Mouse (Mus musculus) small intestine, adult 2 months (tissue): ENCODE measurements around the gene Tedc1. TPM values are rescaled to one million over a fixed set of nuclear protein-coding genes. Genes with fewer than 3 reads are reported as not detected.

Source experiments
- H3K27ac ChIP-seq: fragments of 200-500 bp; 2 replicates; pipeline ENCODE4 v1.5.1; 2012; ENCODE audit warnings: low read depth, low read length, control low read depth, inconsistent platforms; ENCODE audit not compliant: insufficient read depth
- H3K27me3 ChIP-seq: fragments of 200-500 bp; 2 replicates; pipeline ENCODE4 v1.6.1; 2012; ENCODE audit warnings: mild to moderate bottlenecking, moderate library complexity, low read length, inconsistent platforms; ENCODE audit not compliant: control insufficient read depth, insufficient read depth
- H3K36me3 ChIP-seq: fragments of 200-500 bp; 2 replicates; pipeline ENCODE4 v1.6.1; 2012; ENCODE audit warnings: mild to moderate bottlenecking, low read length, control low read depth, inconsistent platforms; ENCODE audit not compliant: control insufficient read depth, insufficient read depth
- H3K4me1 ChIP-seq: fragments of 200-500 bp; 2 replicates; pipeline ENCODE4 v1.6.1; 2012; ENCODE audit warnings: low read length, inconsistent platforms, mixed read lengths; ENCODE audit not compliant: control insufficient read depth, insufficient read depth, insufficient read length
- H3K4me3 ChIP-seq: fragments of 200-500 bp; 2 replicates; pipeline ENCODE4 v1.5.1; 2012; ENCODE audit warnings: low read depth, mild to moderate bottlenecking, control low read depth, inconsistent platforms, low read length, moderate library complexity
- CTCF ChIP-seq: fragments of 200-500 bp; IDR thresholded peaks from 2 replicates; pipeline ENCODE4 v1.5.1; 2012; ENCODE audit warnings: low read depth, mild to moderate bottlenecking, control low read depth, inconsistent platforms, low read length, moderate library complexity, mixed read lengths; ENCODE audit not compliant: insufficient replicate concordance, insufficient read length; ENCODE audit errors: extremely low read depth
- POLR2A ChIP-seq: fragments of 200-500 bp; IDR thresholded peaks from 2 replicates; pipeline ENCODE4 v1.6.1; 2012; ENCODE audit warnings: low read depth, mild to moderate bottlenecking, control low read depth, inconsistent platforms, low read length, moderate library complexity
- WGBS: fragments of 180-500 bp; shearing (Covaris S2); methylation state at CpG from one replicate; pipeline ENCODE4 v1.1.7; 2018; 5-methylcytosine and 5-hydroxymethylcytosine counted together
- polyA plus RNA-seq: library from polyadenylated mRNA; depleted of rRNA; stranded (reverse); fragments of >200 nt; gene quantifications from 2 replicates; pipeline ENCODE4 v1.2.3, GENCODE M21; 2012

The Tedc1 gene
- polyA plus RNA-seq, 1 experiment = 18.3 TPM

- TF ChIP-seq POLR2A (0 out of 2 replicates have a peak, but pooled peaks have one; percentile 32), CTCF (no peak)
- peaks cover 56% of the 10 kb centered on the region for H3K4me1 ChIP-seq
- 37% methylated on average over 4 of the region's 4 CpGs for WGBS
- H3K4me3 ChIP-seq = peak overlapping the region; percentile 80; the same call in 1 of the 2 replicates
- peaks cover 13% of the 10 kb centered on the region for H3K36me3 ChIP-seq
- H3K27me3 ChIP-seq = no peaks in the 10 kb centered on the region
- H3K27ac ChIP-seq = peak overlapping the region; percentile 99
Observed at GRCm38 (mm10) chr12:113150591-113150990, 5.6 kb upstream of the Tedc1 start.

- 19% methylated on average over 8 of the region's 8 CpGs for WGBS
Observed at GRCm38 (mm10) chr12:113151046-113151445, 5.2 kb upstream of the Tedc1 start.

GRCm38 (mm10) chr12:113151661-113152271 is 4.5 kb upstream of the Tedc1 start:
- H3K27ac ChIP-seq = peak overlapping the region; percentile 99
- peaks cover 13% of the 10 kb centered on the region for H3K36me3 ChIP-seq
- H3K4me3 ChIP-seq = peak overlapping the region; percentile 80
- H3K27me3 ChIP-seq = no peaks in the 10 kb centered on the region
- WGBS = under 1% methylated on average over 36 of the region's 36 CpGs
- TF ChIP-seq POLR2A (peak; percentile 91; the same call in 1 of the 2 replicates), CTCF (no peak)
- H3K4me1 ChIP-seq = peaks cover 50% of the 10 kb centered on the region

More at GRCm38 (mm10) chr12:113151046-113151445, 5.2 kb upstream of the Tedc1 start:
- Histone ChIP-seq H3K4me1 (peaks cover 56% of the 10 kb centered on the region), H3K36me3 (peaks cover 13% of the 10 kb centered on the region), H3K27ac (peak overlapping the region; percentile 99), H3K4me3 (peak overlapping the region; percentile 80), H3K27me3 (no peaks in the 10 kb centered on the region)
- TF ChIP-seq POLR2A (no peak; the same call in 1 of the 2 replicates), CTCF (no peak)

- Histone ChIP-seq H3K4me1 (peaks cover 45% of the 10 kb centered on the region), H3K4me3 (peak overlapping the region; percentile 80), H3K36me3 (peaks cover 13% of the 10 kb centered on the region), H3K27ac (peak overlapping the region; percentile 96), H3K27me3 (no peaks in the 10 kb centered on the region)
- WGBS = 3% methylated on average over 19 of the region's 19 CpGs
- TF ChIP-seq CTCF (no peak), POLR2A (peak; percentile 13)
Observed at GRCm38 (mm10) chr12:113152272-113152661, 4.0 kb upstream of the Tedc1 start.

GRCm38 (mm10) chr12:113152991-113153525 is 3.2 kb upstream of the Tedc1 start:
- Histone ChIP-seq H3K36me3 (peaks cover 13% of the 10 kb centered on the region), H3K27ac (peak overlapping the region; percentile 96), H3K4me3 (peak overlapping the region; percentile 80), H3K4me1 (peaks cover 38% of the 10 kb centered on the region), H3K27me3 (no peaks in the 10 kb centered on the region)
- TF ChIP-seq POLR2A (no peak), CTCF (no peak)
- 60% methylated on average over 6 of the region's 6 CpGs for WGBS

- H3K36me3 ChIP-seq = peaks cover 13% of the 10 kb centered on the region
- WGBS = 81% methylated on average over 7 of the region's 7 CpGs
- TF ChIP-seq CTCF (no peak), POLR2A (no peak)
- peak overlapping the region; percentile 96 for H3K27ac ChIP-seq
- H3K4me1 ChIP-seq = peaks cover 32% of the 10 kb centered on the region
- no peaks in the 10 kb centered on the region for H3K27me3 ChIP-seq
- H3K4me3 ChIP-seq = peak overlapping the region; percentile 80
Observed at GRCm38 (mm10) chr12:113153971-113154370, 2.2 kb upstream of the Tedc1 start.

- 44% methylated on average over 6 of the region's 6 CpGs for WGBS
- peak overlapping the region; percentile 61 for H3K4me3 ChIP-seq
- H3K27me3 ChIP-seq = no peaks in the 10 kb centered on the region
- peaks cover 13% of the 10 kb centered on the region for H3K36me3 ChIP-seq
- TF ChIP-seq POLR2A (no peak), CTCF (no peak)
- peak overlapping the region; percentile 96 for H3K27ac ChIP-seq
- peaks cover 25% of the 10 kb centered on the region for H3K4me1 ChIP-seq
Observed at GRCm38 (mm10) chr12:113154747-113155075, 1.5 kb upstream of the Tedc1 start.
